Mouse (Mus musculus) kidney, embryonic 14.5 days (tissue): Measurements from ENCODE around the gene Pzp. TPM values are rescaled to one million over a fixed set of nuclear protein-coding genes. Genes with fewer than 3 reads are reported as not detected.

Experiments
- ATAC-seq: fragments of 200-750 bp; cut with Nextera tagmentation; 2 replicates; pipeline ENCODE4 v1.8.0; 2017; ENCODE audit warnings: moderate number of reproducible peaks, mild to moderate bottlenecking, moderate TSS enrichment, moderate library complexity; ENCODE audit not compliant: low FRiP score, low TSS enrichment
- H3K27ac ChIP-seq: fragments of 300-500 bp; sonication (generic); 2 replicates; pipeline ENCODE4 v1.5.1; 2014; ENCODE audit warnings: low read depth, mild to moderate bottlenecking, low read length, moderate library complexity, mixed read lengths
- H3K27me3 ChIP-seq: fragments of 300-500 bp; sonication (generic); 2 replicates; pipeline ENCODE4 v1.6.1; 2014; ENCODE audit warnings: mild to moderate bottlenecking, low read length; ENCODE audit not compliant: control insufficient read depth, insufficient read depth
- H3K36me3 ChIP-seq: fragments of 300-500 bp; sonication (generic); 2 replicates; pipeline ENCODE4 v1.6.1; 2014; ENCODE audit warnings: low read length, mixed read lengths; ENCODE audit not compliant: control insufficient read depth, insufficient read depth
- H3K4me1 ChIP-seq: fragments of 300-500 bp; sonication (generic); 2 replicates; pipeline ENCODE4 v1.6.1; 2014; ENCODE audit warnings: low read length, mixed read lengths; ENCODE audit not compliant: control insufficient read depth, insufficient read depth
- H3K4me2 ChIP-seq: fragments of 300-500 bp; sonication (generic); replicated peaks from 2 replicates; pipeline ENCODE4 v1.6.1; 2014; ENCODE audit warnings: low read depth, mild to moderate bottlenecking, low read length
- H3K4me3 ChIP-seq: fragments of 300-500 bp; sonication (generic); 2 replicates; pipeline ENCODE4 v1.5.1; 2014; ENCODE audit warnings: mild to moderate bottlenecking, low read length
- H3K9ac ChIP-seq: fragments of 300-500 bp; sonication (generic); 2 replicates; pipeline ENCODE4 v1.6.1; 2014; ENCODE audit warnings: low read depth, mild to moderate bottlenecking, low read length, moderate library complexity
- H3K9me3 ChIP-seq: fragments of 300-500 bp; sonication (generic); 2 replicates; pipeline ENCODE4 v1.6.1; 2016; ENCODE audit warnings: low read length; ENCODE audit not compliant: control insufficient read depth
- WGBS: fragments of 180-500 bp; shearing (Covaris S2); extraction: QIAGEN DNeasy Blood & Tissue Kit; methylation state at CpG from one replicate; pipeline ENCODE4 v1.1.7; 2014; 5-methylcytosine and 5-hydroxymethylcytosine counted together
- polyA plus RNA-seq: library from polyadenylated mRNA; unstranded; fragments of >200 nt; fragmentation: Nextera tagmentation; extraction: Ambion mirVana; gene quantifications from 2 replicates; pipeline ENCODE4 v1.2.1, GENCODE M21; 2014

Pzp gene
- 0.07 and 1.0 TPM in 2 replicates for polyA plus RNA-seq

DNA sequence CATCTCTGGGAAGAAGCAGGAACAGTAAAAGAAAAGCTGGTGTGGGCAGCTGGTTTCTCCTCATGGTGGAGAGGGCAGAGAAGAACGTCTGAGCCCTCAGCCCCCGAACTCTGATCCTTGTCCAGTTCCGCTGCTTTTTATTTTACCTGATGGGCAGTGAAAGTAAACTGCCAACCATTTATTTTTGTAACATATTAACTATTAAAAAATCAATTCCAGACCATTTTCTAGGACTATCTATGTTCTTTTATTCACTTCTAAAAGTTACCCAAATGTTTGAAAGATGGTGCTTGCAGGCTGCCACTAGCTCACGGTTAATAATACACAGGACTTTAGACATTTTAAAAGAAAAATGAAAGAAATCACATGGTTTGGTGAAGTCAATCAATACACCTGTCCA is at the start of gene Pzp:
Gene Pzp, minus strand, starts transcription at position 120 of the 400 bp plus-strand sequence.
- H3K27me3 ChIP-seq = no peaks in the 10 kb centered on the region
- H3K36me3 ChIP-seq = no peaks in the 10 kb centered on the region
- H3K4me3 ChIP-seq = no peak within 1 kb of the TSS
- H3K9ac ChIP-seq = no peak within 1 kb of the TSS
- no peak for ATAC-seq
- H3K27ac ChIP-seq = no peak within 1 kb of the TSS
- no peak within 1 kb of the TSS for H3K4me2 ChIP-seq
- H3K9me3 ChIP-seq = peaks cover 3% of the 10 kb centered on the region; the same call in 1 of the 2 replicates
- H3K4me1 ChIP-seq = no peaks in the 10 kb centered on the region
- WGBS = 88% methylated on average over 4 of the region's 4 CpGs

DNA sequence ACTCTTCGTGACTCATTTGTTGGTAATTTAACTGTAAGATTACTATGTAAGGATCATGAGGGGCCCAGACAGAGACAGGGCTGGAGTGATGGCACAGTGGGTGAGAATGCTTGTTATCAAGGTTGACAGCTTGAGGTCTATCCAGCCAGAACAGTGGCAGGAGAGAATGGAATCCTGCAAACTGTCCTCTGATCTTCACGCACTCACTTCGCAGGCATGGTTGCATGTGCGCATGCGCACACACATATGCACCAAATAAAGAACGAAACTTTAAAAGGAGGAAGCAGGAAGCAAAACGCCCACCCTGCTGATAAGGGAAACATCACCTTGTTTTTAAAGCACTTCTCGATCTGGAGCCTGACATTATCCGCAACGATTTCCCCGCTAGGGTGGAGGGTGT is 40.1 kb upstream of the Pzp start:
- no peak for ATAC-seq
- 91% methylated on average over 11 of the region's 11 CpGs for WGBS

DNA sequence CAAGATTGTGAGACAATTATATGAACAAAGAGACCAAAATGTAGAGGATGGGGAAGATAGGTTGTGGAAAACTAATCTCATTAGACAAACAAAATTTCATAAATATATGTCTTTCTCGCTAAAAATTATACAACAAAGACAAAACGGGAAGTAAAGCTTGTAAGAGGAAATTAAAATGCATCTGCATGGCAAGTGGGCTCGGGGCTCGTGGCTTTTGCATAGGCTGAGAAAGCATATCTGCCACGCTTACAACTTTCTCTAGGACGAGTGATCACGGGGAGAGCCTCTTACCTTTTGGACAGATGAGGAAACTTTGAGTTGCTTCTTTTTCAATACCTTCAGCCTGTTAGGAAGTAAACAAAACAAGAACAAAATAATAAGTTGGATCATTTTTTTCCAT is 27.5 kb upstream of the Pzp start:
- 90% methylated on average over 7 of the region's 7 CpGs for WGBS
- no peaks in the 10 kb centered on the region for H3K4me1 ChIP-seq
- H3K9me3 ChIP-seq = no peaks in the 10 kb centered on the region
- H3K4me3 ChIP-seq = no peak overlapping the region
- H3K27ac ChIP-seq = no peak overlapping the region
- ATAC-seq = no peak
- no peaks in the 10 kb centered on the region for H3K27me3 ChIP-seq
- H3K9ac ChIP-seq = no peak overlapping the region
- H3K36me3 ChIP-seq = no peaks in the 10 kb centered on the region
- no peak overlapping the region for H3K4me2 ChIP-seq

More for the DNA sequence above, 40.1 kb upstream of the Pzp start:
- Histone ChIP-seq H3K9ac (no peak overlapping the region), H3K36me3 (no peaks in the 10 kb centered on the region), H3K27me3 (no peaks in the 10 kb centered on the region), H3K4me3 (no peak overlapping the region), H3K27ac (no peak overlapping the region), H3K9me3 (no peaks in the 10 kb centered on the region), H3K4me1 (no peaks in the 10 kb centered on the region), H3K4me2 (no peak overlapping the region)

DNA sequence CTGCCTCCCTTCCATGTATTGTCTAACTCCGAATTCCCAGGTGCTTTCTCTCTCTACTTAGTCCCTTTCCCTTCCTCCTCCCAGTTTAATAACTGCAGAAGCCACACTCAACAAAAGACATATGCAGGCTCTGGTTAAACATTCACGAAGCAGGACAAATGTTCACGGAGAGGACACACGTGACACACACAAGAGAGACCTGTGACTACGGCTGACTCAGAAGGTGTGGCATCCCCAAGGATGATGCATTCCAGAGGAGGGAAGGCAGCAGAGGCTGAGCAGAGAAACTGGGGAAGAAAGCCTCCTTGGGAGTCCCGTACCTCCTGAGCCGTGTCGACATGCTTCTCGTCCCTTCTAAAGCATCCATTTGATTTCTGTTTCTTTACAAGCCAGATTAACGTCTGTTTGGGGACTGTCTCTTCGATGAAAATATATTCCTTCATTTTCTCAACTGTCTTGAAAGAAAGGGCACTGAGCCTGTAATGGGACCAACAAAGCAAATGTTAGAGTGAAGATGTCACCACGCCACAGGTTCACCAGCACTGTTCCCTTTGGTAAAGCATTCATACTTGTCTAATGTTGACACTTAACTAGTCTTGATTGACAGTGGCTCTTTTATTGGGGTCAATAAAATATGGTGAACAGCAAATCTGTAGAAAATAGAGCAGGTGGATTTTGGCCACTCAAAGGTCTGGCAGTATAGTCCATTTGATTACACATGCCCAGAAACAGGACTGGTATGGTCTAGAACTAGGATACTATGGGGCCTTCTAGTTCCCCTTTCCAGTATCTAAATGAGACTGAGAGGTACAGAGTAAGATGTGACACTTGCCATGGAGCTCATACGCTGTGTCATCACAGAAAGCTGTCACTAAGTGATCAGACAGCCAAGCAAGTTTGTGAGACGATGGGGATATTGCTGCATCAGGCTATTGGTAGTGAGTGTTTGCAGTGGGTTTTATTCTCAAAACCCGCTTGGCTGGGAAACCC is 23.2 kb upstream of the Pzp start:
- no peaks in the 10 kb centered on the region for H3K36me3 ChIP-seq
- H3K27ac ChIP-seq = no peak overlapping the region
- no peak overlapping the region for H3K4me2 ChIP-seq
- no peak for ATAC-seq
- no peaks in the 10 kb centered on the region for H3K4me1 ChIP-seq
- WGBS = 76% methylated on average over 15 of the region's 15 CpGs
- H3K9me3 ChIP-seq = no peaks in the 10 kb centered on the region
- H3K4me3 ChIP-seq = no peak overlapping the region
- no peak overlapping the region for H3K9ac ChIP-seq
- no peaks in the 10 kb centered on the region for H3K27me3 ChIP-seq

DNA sequence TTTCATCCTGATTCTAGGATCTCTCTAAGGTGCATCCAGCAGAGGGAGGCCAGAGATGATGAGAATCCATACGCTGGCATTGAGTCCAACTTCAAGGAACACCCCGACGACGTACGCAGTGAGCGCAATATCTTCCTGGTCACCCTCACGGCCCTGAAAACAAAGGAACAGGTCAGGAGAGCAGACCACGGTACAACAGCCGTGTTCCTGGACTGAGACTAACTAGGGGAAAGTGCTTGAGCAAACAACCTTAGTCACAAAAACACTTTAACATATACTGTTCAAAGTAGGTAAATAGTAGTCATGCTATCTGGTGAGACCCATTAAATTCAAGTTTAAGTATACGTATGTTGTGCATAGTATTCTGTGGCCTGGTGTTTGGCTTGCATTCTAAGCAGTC is 22.0 kb upstream of the Pzp start:
- ATAC-seq = no peak
- 95% methylated on average over 10 of the region's 10 CpGs for WGBS
- H3K27ac ChIP-seq = no peak overlapping the region
- H3K9ac ChIP-seq = no peak overlapping the region
- no peaks in the 10 kb centered on the region for H3K27me3 ChIP-seq
- no peaks in the 10 kb centered on the region for H3K4me1 ChIP-seq
- no peak overlapping the region for H3K4me2 ChIP-seq
- no peaks in the 10 kb centered on the region for H3K9me3 ChIP-seq
- H3K4me3 ChIP-seq = no peak overlapping the region
- no peaks in the 10 kb centered on the region for H3K36me3 ChIP-seq

DNA sequence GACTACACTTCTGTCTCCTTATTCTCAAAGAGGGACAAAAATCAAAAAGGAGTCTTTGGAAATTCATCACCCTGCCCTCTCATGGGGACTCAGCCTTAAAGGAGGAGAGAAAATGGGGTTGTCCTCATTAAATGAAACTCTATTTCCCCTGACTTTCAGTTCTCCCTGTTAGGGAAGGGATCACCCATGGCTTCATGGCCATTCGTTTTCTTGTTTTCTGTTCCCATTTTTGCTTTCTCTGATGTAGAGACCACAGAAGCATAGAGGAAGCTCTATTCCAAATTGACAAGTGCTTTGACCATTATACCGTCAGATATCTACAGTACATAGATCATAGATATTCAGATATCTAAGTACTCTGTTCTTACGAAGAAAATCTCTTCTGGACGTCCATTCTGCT is 18.9 kb upstream of the Pzp start:
- Histone ChIP-seq H3K27ac (no peak overlapping the region), H3K4me3 (no peak overlapping the region), H3K4me2 (no peak overlapping the region), H3K4me1 (no peaks in the 10 kb centered on the region), H3K9ac (no peak overlapping the region), H3K27me3 (no peaks in the 10 kb centered on the region), H3K36me3 (no peaks in the 10 kb centered on the region), H3K9me3 (no peaks in the 10 kb centered on the region)
- WGBS = 86% methylated on average over 4 of the region's 4 CpGs
- ATAC-seq = no peak

DNA sequence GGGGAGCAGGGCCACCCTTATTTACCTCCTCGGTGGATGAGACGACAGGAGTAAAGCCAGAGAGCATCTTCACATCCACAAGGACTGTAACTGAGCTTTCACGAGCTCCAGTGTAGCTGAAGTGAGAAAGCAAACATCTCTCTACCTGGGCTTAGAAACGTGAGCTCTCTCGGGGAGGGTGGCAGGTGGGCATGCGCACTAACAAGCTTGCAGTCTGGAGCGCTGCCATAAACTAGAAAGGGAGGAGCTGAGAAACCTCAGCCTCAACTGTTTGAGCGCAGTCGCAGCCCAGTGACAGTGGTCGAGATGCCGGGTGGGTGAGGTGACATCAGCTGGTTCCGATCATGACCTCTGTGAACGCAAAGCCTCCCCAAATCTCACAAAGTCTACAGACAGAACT is 16.7 kb upstream of the Pzp start:
- Histone ChIP-seq H3K4me3 (no peak overlapping the region), H3K9me3 (no peaks in the 10 kb centered on the region), H3K27me3 (no peaks in the 10 kb centered on the region), H3K9ac (no peak overlapping the region), H3K36me3 (no peaks in the 10 kb centered on the region), H3K27ac (no peak overlapping the region), H3K4me1 (no peaks in the 10 kb centered on the region), H3K4me2 (no peak overlapping the region)
- ATAC-seq = no peak
- 69% methylated on average over 12 of the region's 13 CpGs for WGBS

DNA sequence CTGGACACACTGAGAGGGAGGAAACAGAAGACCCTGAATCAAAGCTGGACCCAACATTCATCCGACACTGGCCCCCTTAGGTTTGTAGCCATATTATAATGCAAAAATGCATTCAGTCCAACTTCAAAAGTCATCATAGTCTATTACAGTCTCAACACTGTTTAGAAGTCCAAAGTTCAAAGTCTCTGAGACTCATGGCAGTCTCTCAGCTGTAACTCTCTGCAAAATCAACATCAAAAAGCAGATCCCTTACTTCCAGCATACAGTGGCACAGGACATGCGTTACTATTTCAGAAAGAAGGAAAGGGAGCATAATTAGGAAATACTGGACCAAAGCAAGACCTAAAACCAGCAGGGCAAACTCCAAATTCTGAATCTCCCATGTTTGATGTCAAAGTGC is 8.7 kb upstream of the Pzp start:
- Histone ChIP-seq H3K9me3 (no peaks in the 10 kb centered on the region), H3K27ac (no peak overlapping the region), H3K4me1 (no peaks in the 10 kb centered on the region), H3K4me3 (no peak overlapping the region), H3K4me2 (no peak overlapping the region), H3K27me3 (no peaks in the 10 kb centered on the region), H3K36me3 (no peaks in the 10 kb centered on the region), H3K9ac (no peak overlapping the region)
- 93% methylated on average over 2 of the region's 2 CpGs for WGBS
- no peak for ATAC-seq

GRCm38 (mm10) chr6:128533296-128533695 is 6.8 kb upstream of the Pzp start:
- H3K27ac ChIP-seq = no peak overlapping the region
- no peaks in the 10 kb centered on the region for H3K27me3 ChIP-seq
- H3K36me3 ChIP-seq = no peaks in the 10 kb centered on the region
- no peaks in the 10 kb centered on the region for H3K9me3 ChIP-seq
- H3K9ac ChIP-seq = no peak overlapping the region
- no peak overlapping the region for H3K4me2 ChIP-seq
- no peak for ATAC-seq
- 88% methylated on average over 6 of the region's 6 CpGs for WGBS
- no peak overlapping the region for H3K4me3 ChIP-seq
- H3K4me1 ChIP-seq = no peaks in the 10 kb centered on the region
